Mouse (Mus musculus) intestine, embryonic 14.5 days (tissue): ENCODE results near the gene Chd5. TPM values are rescaled to one million over a fixed set of nuclear protein-coding genes. Genes with fewer than 3 reads are reported as not detected.

Experiments
- ATAC-seq: fragments of 200-750 bp; cut with Nextera tagmentation; replicated peaks from 2 replicates; pipeline ENCODE4 v1.8.0; 2017; ENCODE audit warnings: low read depth, moderate number of reproducible peaks, moderate TSS enrichment, moderate library complexity; ENCODE audit not compliant: low FRiP score, low TSS enrichment
- DNase-seq: peaks from one replicate; pipeline ENCODE4 v3.0.0-alpha.2; 2018; ENCODE audit warnings: low spot score
- H3K27ac ChIP-seq: fragments of 300-500 bp; sonication (generic); 2 replicates; pipeline ENCODE4 v1.5.1; 2014; ENCODE audit warnings: low read depth, mild to moderate bottlenecking, control low read depth
- H3K27me3 ChIP-seq: fragments of 300-500 bp; sonication (generic); replicated peaks from 2 replicates; pipeline ENCODE4 v1.6.1; 2014; ENCODE audit warnings: low read length, control low read depth; ENCODE audit not compliant: control insufficient read depth, insufficient read depth
- H3K36me3 ChIP-seq: fragments of 300-500 bp; sonication (generic); 2 replicates; pipeline ENCODE4 v1.6.1; 2014; ENCODE audit warnings: low read length, control low read depth; ENCODE audit not compliant: control insufficient read depth, insufficient read depth
- H3K4me1 ChIP-seq: fragments of 300-500 bp; sonication (generic); replicated peaks from 2 replicates; pipeline ENCODE4 v1.6.1; 2014; ENCODE audit warnings: low read length, control low read depth, mixed read lengths; ENCODE audit not compliant: control insufficient read depth, insufficient read depth
- H3K4me2 ChIP-seq: fragments of 300-500 bp; sonication (generic); 2 replicates; pipeline ENCODE4 v1.6.1; 2014; ENCODE audit warnings: low read length
- H3K4me3 ChIP-seq: fragments of 300-500 bp; sonication (generic); 2 replicates; pipeline ENCODE4 v1.5.1; 2014; ENCODE audit warnings: low read depth, low read length, control low read depth, mixed read lengths
- H3K9ac ChIP-seq: fragments of 300-500 bp; sonication (generic); 2 replicates; pipeline ENCODE4 v1.6.1; 2014; ENCODE audit warnings: mild to moderate bottlenecking, low read length
- H3K9me3 ChIP-seq: fragments of 300-500 bp; sonication (generic); 2 replicates; pipeline ENCODE4 v1.6.1; 2016; ENCODE audit warnings: low read length, control low read depth; ENCODE audit not compliant: control insufficient read depth
- WGBS: fragments of 180-500 bp; shearing (Covaris S2); extraction: QIAGEN DNeasy Blood & Tissue Kit; methylation state at CpG from one replicate; pipeline ENCODE4 v1.1.7; 2014; 5-methylcytosine and 5-hydroxymethylcytosine counted together
- polyA plus RNA-seq: library from polyadenylated mRNA; unstranded; fragments of >200 nt; fragmentation: Nextera tagmentation; extraction: Ambion mirVana; gene quantifications from 2 replicates; pipeline ENCODE4 v1.2.1, GENCODE M21; 2014

Gene Chd5
- polyA plus RNA-seq, 1 experiment from 2014 or later: 1.7 TPM

GRCm38 (mm10) chr4:152355672-152356071, 17.2 kb downstream of the Chd5 start:
- ATAC-seq: no peak
- no peak overlapping the region for H3K4me2 ChIP-seq
- H3K9ac ChIP-seq: no peak overlapping the region
- 76% methylated on average over 7 of the region's 7 CpGs for WGBS
- H3K27ac ChIP-seq: no peak overlapping the region
- H3K27me3 ChIP-seq: peaks cover 16% of the 10 kb centered on the region; the same call in 1 of the 2 replicates
- DNase-seq: no peak
- no peaks in the 10 kb centered on the region for H3K36me3 ChIP-seq
- peaks cover 9% of the 10 kb centered on the region for H3K4me1 ChIP-seq
- no peak overlapping the region for H3K4me3 ChIP-seq
- no peaks in the 10 kb centered on the region for H3K9me3 ChIP-seq

DNA sequence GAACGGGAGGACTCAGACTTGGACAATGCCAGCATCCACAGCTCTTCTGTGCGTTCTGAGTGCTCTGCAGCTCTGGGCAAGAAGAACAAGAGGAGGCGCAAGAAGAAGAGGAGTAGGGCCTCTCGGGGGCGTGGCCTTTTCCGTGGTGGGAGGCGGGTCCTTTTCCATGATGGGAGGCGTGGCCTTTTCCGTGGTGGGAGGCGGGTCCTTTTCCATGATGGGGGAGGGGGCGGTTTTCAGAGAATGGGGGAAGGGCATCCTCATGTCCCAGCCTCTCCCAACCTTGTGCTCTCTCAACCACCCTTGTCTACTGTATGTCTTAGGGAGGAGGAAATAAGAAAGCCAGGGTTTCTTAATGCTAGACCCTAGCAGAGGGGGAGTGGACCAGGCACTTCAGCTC, 21.2 kb downstream of the Chd5 start:
- ATAC-seq (no peak), DNase-seq (no peak)
- WGBS: 10% methylated on average over 10 of the region's 11 CpGs
- no peak overlapping the region for H3K27ac ChIP-seq
- peaks cover 14% of the 10 kb centered on the region; the same call in 1 of the 2 replicates for H3K27me3 ChIP-seq
- H3K36me3 ChIP-seq: no peaks in the 10 kb centered on the region
- H3K9me3 ChIP-seq: no peaks in the 10 kb centered on the region
- H3K4me1 ChIP-seq: peaks cover 3% of the 10 kb centered on the region; the same call in 1 of the 2 replicates
- no peak overlapping the region for H3K9ac ChIP-seq
- H3K4me3 ChIP-seq: no peak overlapping the region
- no peak overlapping the region for H3K4me2 ChIP-seq

DNA sequence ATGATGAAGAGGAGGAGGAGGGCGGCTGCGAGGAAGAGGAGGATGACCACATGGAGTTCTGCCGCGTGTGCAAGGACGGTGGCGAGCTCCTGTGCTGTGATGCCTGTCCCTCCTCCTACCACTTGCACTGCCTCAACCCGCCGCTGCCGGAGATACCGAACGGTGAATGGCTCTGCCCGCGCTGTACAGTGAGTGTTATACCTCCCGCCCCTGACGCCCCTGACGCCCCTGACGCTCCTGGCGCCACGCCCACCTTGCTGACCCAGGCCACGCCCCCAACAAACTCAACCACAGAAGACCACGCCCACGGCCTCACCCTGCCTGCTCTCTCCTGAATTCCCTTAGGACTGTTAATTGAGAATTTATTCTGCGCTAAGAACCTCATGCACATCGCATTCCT, 22.4 kb downstream of the Chd5 start:
- peaks cover 3% of the 10 kb centered on the region; the same call in 1 of the 2 replicates for H3K4me1 ChIP-seq
- H3K4me2 ChIP-seq: peak overlapping the region; percentile 42
- peaks cover 14% of the 10 kb centered on the region; the same call in 1 of the 2 replicates for H3K27me3 ChIP-seq
- no peak overlapping the region for H3K9ac ChIP-seq
- 2% methylated on average over 23 of the region's 24 CpGs for WGBS
- H3K27ac ChIP-seq: no peak overlapping the region
- peak; percentile 81 for DNase-seq
- 0 out of 2 replicates have a peak overlapping the region, but pooled peaks have one; percentile 8 for H3K4me3 ChIP-seq
- no peaks in the 10 kb centered on the region for H3K36me3 ChIP-seq
- ATAC-seq: peak; percentile 64; the same call in 1 of the 2 replicates
- H3K9me3 ChIP-seq: no peaks in the 10 kb centered on the region

- Histone ChIP-seq H3K27me3 (peaks cover 14% of the 10 kb centered on the region; the same call in 1 of the 2 replicates), H3K9ac (no peak overlapping the region), H3K4me1 (peaks cover 3% of the 10 kb centered on the region; the same call in 1 of the 2 replicates), H3K4me2 (no peak overlapping the region), H3K4me3 (no peak overlapping the region), H3K27ac (no peak overlapping the region), H3K9me3 (no peaks in the 10 kb centered on the region), H3K36me3 (no peaks in the 10 kb centered on the region)
- 59% methylated on average over 9 of the region's 9 CpGs for WGBS
- DNase-seq: no peak
- ATAC-seq: no peak
Measured at GRCm38 (mm10) chr4:152362180-152362579, 23.7 kb downstream of the Chd5 start.

- Histone ChIP-seq H3K9me3 (no peaks in the 10 kb centered on the region), H3K4me1 (peaks cover 3% of the 10 kb centered on the region; the same call in 1 of the 2 replicates), H3K27ac (no peak overlapping the region), H3K9ac (no peak overlapping the region), H3K4me3 (no peak overlapping the region), H3K27me3 (peaks cover 5% of the 10 kb centered on the region; the same call in 1 of the 2 replicates), H3K4me2 (no peak overlapping the region), H3K36me3 (no peaks in the 10 kb centered on the region)
- DNase-seq (no peak), ATAC-seq (no peak)
- WGBS: 71% methylated on average over 7 of the region's 7 CpGs
Measured at GRCm38 (mm10) chr4:152365228-152365627, 26.8 kb downstream of the Chd5 start.

DNA sequence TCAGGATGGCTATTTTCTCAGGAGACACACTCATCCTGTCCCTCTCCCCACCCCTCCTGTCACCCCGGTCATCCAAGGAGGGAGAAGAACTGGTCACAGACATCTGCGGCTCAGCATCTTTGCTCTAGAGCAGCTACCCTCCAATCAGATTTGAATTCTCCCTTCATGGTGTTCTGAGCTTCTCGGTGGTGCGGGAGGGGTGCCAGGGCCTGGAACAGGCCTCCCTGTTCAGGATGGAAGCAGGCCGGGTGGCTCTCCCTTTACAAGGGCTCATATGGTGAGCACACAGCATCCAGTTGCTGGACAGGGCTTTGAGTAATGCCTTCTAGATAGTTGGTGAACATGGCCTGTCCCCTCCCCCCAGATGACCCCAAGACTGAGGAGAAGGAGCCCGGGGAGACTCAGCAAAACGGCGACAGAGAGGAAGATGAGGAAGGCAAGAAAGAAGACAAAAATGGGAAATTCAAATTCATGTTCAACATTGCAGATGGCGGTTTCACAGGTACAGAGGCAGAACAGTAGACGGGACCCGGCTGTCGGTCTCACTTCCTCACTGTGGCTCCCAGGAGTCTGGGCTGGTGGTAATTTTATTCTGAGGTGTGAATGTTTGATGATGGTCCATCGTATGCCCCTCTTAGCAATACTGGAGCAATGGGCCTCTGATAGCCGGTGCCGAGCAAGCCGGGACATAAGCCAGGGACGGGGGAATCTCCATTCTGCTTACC, 44.2 kb downstream of the Chd5 start:
- Histone ChIP-seq H3K27ac (no peak overlapping the region), H3K4me3 (no peak overlapping the region), H3K27me3 (no peaks in the 10 kb centered on the region), H3K4me2 (no peak overlapping the region), H3K4me1 (no peaks in the 10 kb centered on the region), H3K9ac (no peak overlapping the region), H3K36me3 (no peaks in the 10 kb centered on the region), H3K9me3 (no peaks in the 10 kb centered on the region)
- 81% methylated on average over 17 of the region's 17 CpGs for WGBS
- ATAC-seq (no peak), DNase-seq (no peak)

DNA sequence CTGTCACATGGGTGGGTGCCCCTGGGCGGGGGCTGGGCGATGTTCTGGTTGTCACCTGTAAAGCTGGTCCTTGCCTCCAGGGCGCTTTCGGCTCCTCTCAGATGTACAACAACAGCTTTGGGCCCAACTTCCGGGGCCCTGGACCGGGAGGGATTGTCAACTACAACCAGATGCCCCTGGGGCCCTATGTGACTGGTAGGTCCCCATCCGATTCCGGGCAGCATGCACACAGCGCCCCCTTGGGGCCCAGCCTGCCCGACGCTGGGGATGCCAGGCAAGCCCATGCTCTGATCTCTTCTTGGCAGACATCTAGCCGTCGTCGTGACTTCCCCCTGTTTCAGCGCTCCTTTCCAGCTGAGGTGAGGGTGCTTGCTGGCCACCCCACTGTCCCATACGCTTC, 47.2 kb downstream of the Chd5 start:
- H3K9ac ChIP-seq: no peak overlapping the region
- H3K4me3 ChIP-seq: no peak overlapping the region
- no peaks in the 10 kb centered on the region for H3K4me1 ChIP-seq
- no peak for ATAC-seq
- H3K27me3 ChIP-seq: no peaks in the 10 kb centered on the region
- H3K4me2 ChIP-seq: no peak overlapping the region
- H3K27ac ChIP-seq: no peak overlapping the region
- 60% methylated on average over 16 of the region's 16 CpGs for WGBS
- no peaks in the 10 kb centered on the region for H3K36me3 ChIP-seq
- no peaks in the 10 kb centered on the region for H3K9me3 ChIP-seq
- no peak for DNase-seq

DNA sequence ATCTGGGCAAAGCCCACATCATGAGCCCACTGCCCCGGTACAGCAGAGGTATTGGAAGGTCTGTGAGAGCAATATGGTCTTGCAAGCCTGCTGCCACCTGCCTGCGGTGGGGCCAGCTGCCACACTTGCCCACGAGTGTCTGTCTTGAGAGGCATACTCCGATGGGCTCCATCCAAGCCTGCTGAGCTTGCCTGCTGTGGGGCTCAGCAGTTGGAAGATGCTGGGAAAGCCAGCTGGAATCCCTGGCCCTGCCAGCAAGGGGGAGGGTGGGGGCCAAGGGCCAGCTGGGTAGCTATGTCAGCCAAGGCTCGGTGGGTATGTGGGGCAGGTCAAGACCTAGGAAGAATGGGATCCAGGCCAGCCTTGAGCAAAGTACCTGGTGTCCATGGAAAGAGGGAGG, 53.7 kb downstream of the Chd5 start:
- 73% methylated on average over 5 of the region's 5 CpGs for WGBS

DNA sequence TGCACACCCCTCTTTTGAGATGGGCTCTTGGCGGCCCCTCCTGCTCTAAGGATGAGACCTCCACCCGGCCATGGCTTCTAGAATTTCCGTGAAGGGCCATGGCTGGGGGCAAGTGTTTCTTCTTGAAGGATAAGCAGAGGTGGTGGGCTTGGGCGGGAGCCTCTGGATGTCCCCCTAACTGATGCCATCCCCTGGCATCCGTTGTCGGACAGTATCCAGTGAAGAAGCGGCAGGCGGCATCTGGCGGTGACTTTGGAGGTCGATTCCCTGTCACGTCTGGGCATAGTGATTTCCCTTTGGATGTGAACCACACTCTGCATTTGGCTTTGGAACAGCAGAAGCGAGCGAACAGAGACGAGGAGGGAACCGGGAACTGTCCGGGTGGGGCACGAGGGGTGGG, 54.2 kb downstream of the Chd5 start:
- no peak overlapping the region for H3K27ac ChIP-seq
- WGBS: 87% methylated on average over 17 of the region's 17 CpGs
- DNase-seq (no peak), ATAC-seq (no peak)
- no peaks in the 10 kb centered on the region for H3K36me3 ChIP-seq
- H3K27me3 ChIP-seq: no peaks in the 10 kb centered on the region
- no peaks in the 10 kb centered on the region for H3K9me3 ChIP-seq
- no peak overlapping the region for H3K4me3 ChIP-seq
- no peak overlapping the region for H3K9ac ChIP-seq
- no peak overlapping the region for H3K4me2 ChIP-seq
- no peaks in the 10 kb centered on the region for H3K4me1 ChIP-seq

More for the DNA sequence above, 53.7 kb downstream of the Chd5 start:
- no peak for ATAC-seq
- no peak overlapping the region for H3K9ac ChIP-seq
- no peaks in the 10 kb centered on the region for H3K27me3 ChIP-seq
- H3K36me3 ChIP-seq: no peaks in the 10 kb centered on the region
- no peak overlapping the region for H3K4me3 ChIP-seq
- no peak overlapping the region for H3K27ac ChIP-seq
- H3K4me2 ChIP-seq: no peak overlapping the region
- H3K9me3 ChIP-seq: no peaks in the 10 kb centered on the region
- DNase-seq: no peak
- H3K4me1 ChIP-seq: no peaks in the 10 kb centered on the region
